Mouse (Mus musculus) liver, embryonic 14.5 days (tissue): ENCODE measurements around the gene 0610030E20Rik. TPM values are rescaled to one million over a fixed set of nuclear protein-coding genes. Genes with fewer than 3 reads are reported as not detected.

ENCODE experiments used
- ATAC-seq: fragments of 200-750 bp; cut with Nextera tagmentation; 2 replicates; pipeline ENCODE4 v1.8.0; 2017; ENCODE audit warnings: moderate number of reproducible peaks, mild to moderate bottlenecking, moderate library complexity; ENCODE audit not compliant: insufficient read depth
- DNase-seq, 3 experiments: peaks; one replicate each; pipeline ENCODE4 v3.0.0-alpha.2; 2012 to 2013; ENCODE audit warnings: low read depth in 3 of 3, low spot score in 3 of 3
- H3K27ac ChIP-seq: fragments of 300-500 bp; sonication (generic); 2 replicates; pipeline ENCODE4 v1.5.1; 2014; ENCODE audit warnings: moderate library complexity, mild to moderate bottlenecking, control low read depth, inconsistent platforms
- H3K27me3 ChIP-seq: fragments of 300-500 bp; sonication (generic); 2 replicates; pipeline ENCODE4 v1.6.1; 2014; ENCODE audit warnings: mild to moderate bottlenecking, low read length, moderate library complexity; ENCODE audit not compliant: control insufficient read depth, insufficient read depth
- H3K36me3 ChIP-seq: fragments of 300-500 bp; sonication (generic); replicated peaks from 2 replicates; pipeline ENCODE4 v1.6.1; 2014; ENCODE audit warnings: low read depth; ENCODE audit not compliant: control insufficient read depth, insufficient read depth
- H3K4me1 ChIP-seq, 2 experiments: fragments of 200-500 bp in 1 of 2; fragments of 300-500 bp in 1 of 2; sonication (generic) in 1 of 2; replicated peaks; 2 replicates each; pipeline ENCODE4 v1.6.1; 2012 to 2014; ENCODE audit warnings: antibody characterized with exemption in 1 of 2, inconsistent platforms in 1 of 2, low read length in 1 of 2; ENCODE audit not compliant: control insufficient read depth in 2 of 2, insufficient read depth in 2 of 2
- H3K4me2 ChIP-seq: fragments of 300-500 bp; sonication (generic); 2 replicates; pipeline ENCODE4 v1.6.1; 2014; ENCODE audit warnings: low read depth, mild to moderate bottlenecking, control low read depth, moderate library complexity
- H3K4me3 ChIP-seq, 2 experiments: fragments of 200-500 bp in 1 of 2; fragments of 300-500 bp in 1 of 2; sonication (generic) in 1 of 2; 2 replicates each; pipeline ENCODE4 v1.5.1; 2012 to 2014; ENCODE audit warnings: low read depth in 2 of 2, low read length in 2 of 2, mild to moderate bottlenecking in 2 of 2, control low read depth in 1 of 2, inconsistent platforms in 1 of 2, moderate library complexity in 1 of 2; ENCODE audit not compliant: insufficient read depth in 1 of 2
- H3K9ac ChIP-seq: fragments of 300-500 bp; sonication (generic); replicated peaks from 2 replicates; pipeline ENCODE4 v1.6.1; 2014; ENCODE audit warnings: mild to moderate bottlenecking, control low read depth, moderate library complexity
- H3K9me3 ChIP-seq: fragments of 300-500 bp; sonication (generic); 2 replicates; pipeline ENCODE4 v1.6.1; 2016; ENCODE audit warnings: low read length, mixed read lengths; ENCODE audit not compliant: control insufficient read depth
- CTCF ChIP-seq: IDR thresholded peaks from 2 replicates; pipeline ENCODE4 v1.5.1; 2016; ENCODE audit warnings: antibody characterized with exemption, low read depth, control low read depth
- EP300 ChIP-seq: IDR thresholded peaks from 2 replicates; pipeline ENCODE4 v1.6.1; 2016; ENCODE audit warnings: antibody characterized with exemption, low read depth
- WGBS: fragments of 180-500 bp; shearing (Covaris S2); extraction: QIAGEN DNeasy Blood & Tissue Kit; methylation state at CpG from one replicate; pipeline ENCODE4 v1.1.7; 2014; ENCODE audit not compliant: insufficient replicate concordance; 5-methylcytosine and 5-hydroxymethylcytosine counted together
- polyA plus RNA-seq, 2 experiments: library from polyadenylated mRNA; depleted of rRNA in 1 of 2; stranded (reverse) in 1 of 2; unstranded in 1 of 2; fragments of >200 nt; fragmentation: Nextera tagmentation in 1 of 2; extraction: Ambion mirVana in 1 of 2; gene quantifications; 2 replicates each; pipeline versions ENCODE4 v1.2.1 to v1.2.3; 2012 to 2014

Gene 0610030E20Rik
- polyA plus RNA-seq, 2 experiments: 7.9 to 10.1 TPM

DNA sequence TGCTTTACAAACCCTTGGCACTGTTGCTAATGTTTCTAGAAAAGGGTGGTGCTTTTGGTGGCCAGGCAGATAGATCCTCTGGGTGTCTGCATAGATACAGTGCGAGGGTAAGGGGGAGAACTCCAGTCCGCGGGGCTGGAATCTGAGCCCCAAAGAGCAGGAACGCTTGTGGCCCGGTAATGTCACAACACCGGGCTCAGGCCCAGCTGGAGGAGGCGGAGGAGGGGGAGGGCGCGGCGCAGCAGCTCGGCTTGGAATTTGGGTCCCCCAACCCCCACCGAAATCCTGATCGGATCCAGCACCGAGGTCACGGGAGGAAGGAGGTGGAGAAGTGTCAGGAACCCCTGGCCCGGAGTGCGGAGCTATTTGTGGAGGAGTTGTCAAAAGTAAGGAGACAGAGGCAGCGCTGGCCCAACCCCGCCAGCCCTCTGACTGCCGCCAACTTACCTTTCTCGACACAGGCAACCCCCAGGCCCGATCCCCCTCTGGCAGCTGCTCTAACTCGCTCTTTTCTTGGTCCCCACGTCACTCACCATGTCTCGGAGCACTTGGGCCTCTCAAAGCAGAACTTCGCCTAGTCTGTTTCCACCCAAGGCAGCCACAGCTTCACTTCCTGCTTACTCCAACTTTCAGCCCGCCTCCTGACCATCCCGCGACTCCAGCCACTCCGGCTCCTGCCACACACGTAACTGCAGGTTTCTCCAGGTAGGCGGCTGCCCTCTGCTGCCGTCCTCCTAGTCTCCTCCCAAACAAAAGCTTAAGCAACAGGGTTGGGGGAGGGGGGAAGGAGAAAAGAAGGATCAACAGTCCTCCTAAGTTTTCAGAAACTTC is 43.0 kb downstream of the 0610030E20Rik start, which contains the start of gene Vamp8:
TSS of gene Vamp8 (minus strand) at position 763 of the 831 bp plus-strand sequence.
- H3K4me3 ChIP-seq: peak within 1 kb of the TSS; percentile 91 to 97
- ATAC-seq (peak; percentile 49), DNase-seq (peak in 2 of 3 experiments; percentile 58 to 72)
- TF ChIP-seq EP300 (no peak), CTCF (peak; percentile 66)
- peak within 1 kb of the TSS; percentile 99 for H3K9ac ChIP-seq
- H3K4me2 ChIP-seq: peak within 1 kb of the TSS; percentile 79
- H3K9me3 ChIP-seq: no peaks in the 10 kb centered on the region
- H3K27me3 ChIP-seq: no peaks in the 10 kb centered on the region
- H3K27ac ChIP-seq: peak within 1 kb of the TSS; percentile 99
- H3K36me3 ChIP-seq: peaks cover 26% of the 10 kb centered on the region
- under 1% methylated on average over 33 of the region's 33 CpGs for WGBS
- peaks cover 36 to 48% of the 10 kb centered on the region in 2 experiments for H3K4me1 ChIP-seq

DNA sequence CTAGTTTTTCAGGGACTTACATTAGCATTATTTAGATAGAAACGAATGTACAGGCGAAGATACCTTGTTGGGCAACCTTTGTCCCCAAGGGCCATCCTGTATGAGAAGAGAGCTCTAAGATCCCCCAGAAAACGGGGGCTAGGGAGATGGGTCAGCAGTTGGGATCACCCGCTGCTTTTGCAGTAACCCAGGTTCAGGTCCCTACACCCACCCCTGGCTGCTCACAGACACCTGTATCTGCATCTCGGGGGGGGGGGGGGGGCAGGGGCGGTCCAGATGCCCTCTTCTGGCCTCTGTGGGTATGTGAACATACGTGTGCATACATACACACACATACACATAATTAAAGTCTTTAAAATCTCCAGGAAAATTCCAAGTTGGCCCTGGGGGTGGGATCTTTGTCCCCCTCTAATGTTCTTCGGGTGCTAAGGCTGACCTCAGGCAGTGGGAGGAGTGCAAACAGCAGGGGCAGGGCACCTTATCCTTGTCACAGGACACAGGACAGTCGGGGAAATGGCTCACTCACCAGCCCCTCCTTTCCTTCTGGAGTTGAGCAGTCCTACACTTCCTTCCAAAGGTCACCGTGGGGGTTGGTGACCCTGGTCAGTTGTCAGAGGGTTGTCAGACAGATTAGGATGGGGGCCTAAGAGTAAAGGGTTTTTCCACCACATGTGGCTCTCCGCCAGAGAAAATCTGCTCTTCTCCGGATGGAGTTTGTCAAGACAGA is 43.8 kb downstream of the 0610030E20Rik start:
- TF ChIP-seq CTCF (peak; percentile 40), EP300 (no peak)
- Histone ChIP-seq H3K9me3 (no peaks in the 10 kb centered on the region), H3K4me2 (peak overlapping the region; percentile 79), H3K9ac (peak overlapping the region; percentile 99), H3K27ac (peak overlapping the region; percentile 99), H3K4me1 (peaks cover 29 to 44% of the 10 kb centered on the region in 2 experiments), H3K27me3 (no peaks in the 10 kb centered on the region), H3K4me3 (peak overlapping the region; percentile 91 to 97), H3K36me3 (peaks cover 18% of the 10 kb centered on the region)
- under 1% methylated on average over 12 of the region's 12 CpGs for WGBS
- DNase-seq: peak in 2 of 3 experiments; percentile 58 to 62
- ATAC-seq: peak; percentile 60

DNA sequence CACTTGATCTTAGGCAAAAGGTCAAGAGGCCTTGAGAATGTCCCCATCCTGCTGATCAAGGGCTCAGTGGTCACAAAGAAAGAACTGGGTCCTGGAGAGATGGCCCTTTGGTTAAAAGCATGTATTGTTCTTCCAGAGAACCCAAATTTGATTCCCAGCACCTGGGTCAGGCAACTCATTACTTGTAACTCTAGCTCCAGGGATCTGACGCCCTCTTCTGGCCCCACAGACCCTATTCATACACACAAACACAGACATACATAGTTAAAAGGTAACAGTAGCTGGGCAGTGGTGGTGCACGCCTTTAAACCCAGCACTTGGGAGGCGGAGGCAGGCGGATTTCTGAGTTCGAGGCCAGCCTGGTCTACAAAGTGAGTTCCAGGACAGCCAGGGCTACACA is 45.2 kb downstream of the 0610030E20Rik start:
- peak overlapping the region; percentile 23; the same call in 1 of the 2 replicates for H3K9ac ChIP-seq
- peaks cover 24 to 37% of the 10 kb centered on the region in 2 experiments for H3K4me1 ChIP-seq
- TF ChIP-seq CTCF (peak; percentile 32; the same call in 1 of the 2 replicates), EP300 (no peak)
- H3K4me3 ChIP-seq: peak overlapping the region in 1 of 2 experiments; percentile 91; a peak in 2 of 4 replicates
- DNase-seq (no peak), ATAC-seq (no peak)
- H3K9me3 ChIP-seq: no peaks in the 10 kb centered on the region
- peak overlapping the region; percentile 31 for H3K27ac ChIP-seq
- peak overlapping the region; percentile 79 for H3K4me2 ChIP-seq
- 85% methylated on average over 5 of the region's 5 CpGs for WGBS
- no peaks in the 10 kb centered on the region for H3K27me3 ChIP-seq
- peaks cover 9% of the 10 kb centered on the region; the same call in 1 of the 2 replicates for H3K36me3 ChIP-seq

DNA sequence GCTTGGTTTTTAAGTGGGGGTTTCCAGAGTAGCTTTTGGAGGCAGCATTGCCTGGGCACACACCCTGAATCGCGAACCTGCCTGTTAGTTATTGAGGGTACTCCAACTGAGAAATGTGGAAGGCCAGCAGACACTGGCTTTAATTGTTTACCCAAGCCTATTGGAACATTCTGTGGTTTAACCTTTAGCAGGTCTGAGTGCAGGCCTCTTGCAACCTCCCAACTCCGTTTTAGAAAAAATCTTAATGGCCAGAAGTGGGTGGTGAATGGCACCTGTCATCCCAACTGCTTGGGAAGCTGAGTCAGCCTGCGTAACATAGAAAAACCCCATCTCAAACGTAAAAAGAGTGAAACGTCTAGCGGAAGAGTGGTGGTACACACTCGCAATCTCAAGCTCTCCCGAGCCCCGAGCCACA is 49.7 kb downstream of the 0610030E20Rik start:
- no peak overlapping the region for H3K4me2 ChIP-seq
- H3K4me3 ChIP-seq: no peak overlapping the region
- H3K9me3 ChIP-seq: no peaks in the 10 kb centered on the region
- H3K27ac ChIP-seq: no peak overlapping the region
- DNase-seq: no peak
- 74% methylated on average over 10 of the region's 10 CpGs for WGBS
- peaks cover 2% of the 10 kb centered on the region; the same call in 1 of the 2 replicates for H3K36me3 ChIP-seq
- H3K4me1 ChIP-seq: peaks cover 8 to 15% of the 10 kb centered on the region in 2 experiments
- TF ChIP-seq EP300 (no peak), CTCF (no peak)
- ATAC-seq: no peak
- no peak overlapping the region for H3K9ac ChIP-seq
- H3K27me3 ChIP-seq: no peaks in the 10 kb centered on the region
